Mouse (Mus musculus) heart, embryonic 16.5 days (tissue): ENCODE measurements around the gene Gm7029. TPM values are rescaled to one million over a fixed set of nuclear protein-coding genes. Genes with fewer than 3 reads are reported as not detected.

Experiments
- ATAC-seq: fragments of 200-750 bp; cut with Nextera tagmentation; replicated peaks from 2 replicates; pipeline ENCODE4 v1.8.0; 2017; ENCODE audit warnings: moderate number of reproducible peaks; ENCODE audit not compliant: insufficient read depth, low FRiP score; ENCODE audit errors: extremely low read depth
- H3K27ac ChIP-seq: fragments of 300-500 bp; sonication (generic); 2 replicates; pipeline ENCODE4 v1.5.1; 2014; ENCODE audit warnings: mild to moderate bottlenecking, low read length, control low read depth, moderate library complexity
- H3K27me3 ChIP-seq: fragments of 300-500 bp; sonication (generic); 2 replicates; pipeline ENCODE4 v1.6.1; 2014; ENCODE audit warnings: low read length, mixed read lengths; ENCODE audit not compliant: control insufficient read depth, insufficient read depth
- H3K36me3 ChIP-seq: fragments of 300-500 bp; sonication (generic); 2 replicates; pipeline ENCODE4 v1.6.1; 2014; ENCODE audit not compliant: control insufficient read depth, insufficient read depth
- H3K4me1 ChIP-seq: fragments of 300-500 bp; sonication (generic); 2 replicates; pipeline ENCODE4 v1.6.1; 2014; ENCODE audit warnings: low read length, mixed read lengths; ENCODE audit not compliant: control insufficient read depth, insufficient read depth
- H3K4me2 ChIP-seq: fragments of 300-500 bp; sonication (generic); 2 replicates; pipeline ENCODE4 v1.6.1; 2014; ENCODE audit warnings: low read depth, mild to moderate bottlenecking, control low read depth, low read length
- H3K4me3 ChIP-seq: fragments of 300-500 bp; sonication (generic); 2 replicates; pipeline ENCODE4 v1.5.1; 2014; ENCODE audit warnings: mild to moderate bottlenecking, control low read depth, low read length
- H3K9ac ChIP-seq: fragments of 300-500 bp; sonication (generic); 2 replicates; pipeline ENCODE4 v1.6.1; 2014; ENCODE audit warnings: low read length, control low read depth
- H3K9me3 ChIP-seq: fragments of 300-500 bp; sonication (generic); replicated peaks from 2 replicates; pipeline ENCODE4 v1.6.1; 2016; ENCODE audit warnings: low read length; ENCODE audit not compliant: control insufficient read depth
- WGBS: fragments of 180-500 bp; shearing (Covaris S2); extraction: QIAGEN DNeasy Blood & Tissue Kit; methylation state at CpG from one replicate; pipeline ENCODE4 v1.1.7; 2014; 5-methylcytosine and 5-hydroxymethylcytosine counted together
- polyA plus RNA-seq: library from polyadenylated mRNA; unstranded; fragments of >200 nt; fragmentation: Nextera tagmentation; extraction: Ambion mirVana; gene quantifications from 2 replicates; pipeline ENCODE4 v1.2.1, GENCODE M21; 2015

Gene Gm7029
- polyA plus RNA-seq, 1 experiment from 2014 or later, result not detected

- Histone ChIP-seq H3K27me3 (no peaks in the 10 kb centered on the region), H3K4me1 (peaks cover 23% of the 10 kb centered on the region)
Measured at GRCm38 (mm10) chr17:33915671-33916250, 42.1 kb downstream of the Gm7029 start, which contains the start of the genes Tapbp and Zbtb22. Tapbp (plus strand) TSS chr17:33915899. Zbtb22 (plus strand) TSS chr17:33915904.

GRCm38 (mm10) chr17:33916294-33916693, 42.7 kb downstream of the Gm7029 start:
- Histone ChIP-seq H3K4me1 (peaks cover 23% of the 10 kb centered on the region), H3K9ac (peak overlapping the region; percentile 71), H3K36me3 (peaks cover 39% of the 10 kb centered on the region), H3K27ac (peak overlapping the region; percentile 82), H3K27me3 (no peaks in the 10 kb centered on the region), H3K9me3 (no peaks in the 10 kb centered on the region), H3K4me3 (peak overlapping the region; percentile 74), H3K4me2 (peak overlapping the region; percentile 88)
- under 1% methylated on average over 10 of the region's 20 CpGs for WGBS
- ATAC-seq, result peak; percentile 2

More at GRCm38 (mm10) chr17:33915671-33916250, 42.1 kb downstream of the Gm7029 start, which contains the start of the genes Tapbp and Zbtb22:
- Histone ChIP-seq H3K4me3 (peak within 1 kb of the TSS; percentile 74), H3K36me3 (peaks cover 40% of the 10 kb centered on the region), H3K9me3 (no peaks in the 10 kb centered on the region), H3K4me2 (peak within 1 kb of the TSS; percentile 88), H3K9ac (peak within 1 kb of the TSS; percentile 71), H3K27ac (peak within 1 kb of the TSS; percentile 82)
- ATAC-seq, result peak; percentile 93
- WGBS, result 1% methylated on average over 34 of the region's 34 CpGs

- 65% methylated on average over 31 of the region's 31 CpGs for WGBS
- H3K27ac ChIP-seq, result 0 out of 2 replicates have a peak overlapping the region, but pooled peaks have one; percentile 14
- no peak for ATAC-seq
Measured at GRCm38 (mm10) chr17:33916847-33917655, 43.4 kb downstream of the Gm7029 start.

GRCm38 (mm10) chr17:33917656-33918292, 44.1 kb downstream of the Gm7029 start:
- 76% methylated on average over 18 of the region's 18 CpGs for WGBS
- ATAC-seq, result no peak

More at GRCm38 (mm10) chr17:33916847-33917655, 43.4 kb downstream of the Gm7029 start:
- peak overlapping the region; percentile 88 for H3K4me2 ChIP-seq
- H3K36me3 ChIP-seq, result peaks cover 31% of the 10 kb centered on the region
- H3K4me1 ChIP-seq, result peaks cover 23% of the 10 kb centered on the region
- no peaks in the 10 kb centered on the region for H3K27me3 ChIP-seq
- peak overlapping the region; percentile 74 for H3K4me3 ChIP-seq
- H3K9me3 ChIP-seq, result no peaks in the 10 kb centered on the region
- H3K9ac ChIP-seq, result peak overlapping the region; percentile 71

GRCm38 (mm10) chr17:33918293-33919203, 44.9 kb downstream of the Gm7029 start:
- Histone ChIP-seq H3K9ac (peak overlapping the region; percentile 86), H3K4me3 (peak overlapping the region; percentile 85), H3K9me3 (no peaks in the 10 kb centered on the region), H3K4me1 (peaks cover 23% of the 10 kb centered on the region), H3K4me2 (peak overlapping the region; percentile 97), H3K36me3 (peaks cover 20% of the 10 kb centered on the region), H3K27ac (peak overlapping the region; percentile 89), H3K27me3 (no peaks in the 10 kb centered on the region)
- ATAC-seq, result no peak
- WGBS, result 55% methylated on average over 37 of the region's 37 CpGs

More at GRCm38 (mm10) chr17:33917656-33918292, 44.1 kb downstream of the Gm7029 start:
- H3K4me1 ChIP-seq, result peaks cover 23% of the 10 kb centered on the region
- no peaks in the 10 kb centered on the region for H3K27me3 ChIP-seq
- no peak overlapping the region for H3K9ac ChIP-seq
- no peak overlapping the region for H3K4me2 ChIP-seq
- H3K36me3 ChIP-seq, result peaks cover 26% of the 10 kb centered on the region
- H3K4me3 ChIP-seq, result no peak overlapping the region
- no peaks in the 10 kb centered on the region for H3K9me3 ChIP-seq
- H3K27ac ChIP-seq, result no peak overlapping the region

GRCm38 (mm10) chr17:33919351-33920281, 46.0 kb downstream of the Gm7029 start:
- Histone ChIP-seq H3K4me2 (peak overlapping the region; percentile 97), H3K27ac (peak overlapping the region; percentile 89), H3K4me3 (peak overlapping the region; percentile 85), H3K36me3 (peaks cover 10% of the 10 kb centered on the region), H3K27me3 (no peaks in the 10 kb centered on the region), H3K4me1 (peaks cover 23% of the 10 kb centered on the region), H3K9ac (peak overlapping the region; percentile 86), H3K9me3 (no peaks in the 10 kb centered on the region)
- peak; percentile 34 for ATAC-seq
- under 1% methylated on average over 52 of the region's 52 CpGs for WGBS

- H3K9me3 ChIP-seq, result no peaks in the 10 kb centered on the region
- H3K4me3 ChIP-seq, result peak overlapping the region; percentile 85
- peak overlapping the region; percentile 89 for H3K27ac ChIP-seq
- peaks cover 17% of the 10 kb centered on the region for H3K4me1 ChIP-seq
- WGBS, result under 1% methylated on average over 36 of the region's 36 CpGs
- H3K36me3 ChIP-seq, result peaks cover 13% of the 10 kb centered on the region
- H3K9ac ChIP-seq, result peak overlapping the region; percentile 86
- peak; percentile 8; the same call in 1 of the 2 replicates for ATAC-seq
- peak overlapping the region; percentile 97 for H3K4me2 ChIP-seq
- no peaks in the 10 kb centered on the region for H3K27me3 ChIP-seq
Measured at GRCm38 (mm10) chr17:33920282-33921097, 46.9 kb downstream of the Gm7029 start.
